Mouse (Mus musculus) T-helper 2 cell (primary cell): ENCODE results near the gene Rora.

ENCODE experiments used
- in situ Hi-C: fragments of 300-600 bp; cut with MboI, MseI; formaldehyde crosslinking; loops from one replicate; pipeline ENCODE4 v1.15.1; 2025; ENCODE audit warnings: high pct_unique_total_duplicates

The Rora gene

GRCm38 (mm10) chr9:69224841-69225240, 571.3 kb downstream of the Rora start:
- in situ Hi-C loops, result loop anchor here (25.0 kb wide), 1 partner anchor 512 kb away; no protein-coding TSS in a partner anchor

- in situ Hi-C loops, result no loop called here
These were observed 572.8 kb downstream of the Rora start for GRCm38 (mm10) chr9:69226424-69226823.

GRCm38 (mm10) chr9:69227806-69228205, 574.2 kb downstream of the Rora start:
- in situ Hi-C loops, result no loop called here

GRCm38 (mm10) chr9:69229935-69230334, 576.3 kb downstream of the Rora start:
- in situ Hi-C loops, result no loop called here

- in situ Hi-C loops, result no loop called here
These were observed 580.9 kb downstream of the Rora start for GRCm38 (mm10) chr9:69234526-69234925.

- in situ Hi-C loops, result no loop called here
These were observed 583.7 kb downstream of the Rora start for GRCm38 (mm10) chr9:69237316-69237715.

- in situ Hi-C loops, result no loop called here
These were observed 589.0 kb downstream of the Rora start for GRCm38 (mm10) chr9:69242538-69242937.

- in situ Hi-C loops, result no loop called here
These were observed 590.0 kb downstream of the Rora start for GRCm38 (mm10) chr9:69243626-69244025.

GRCm38 (mm10) chr9:69246225-69246624, 592.6 kb downstream of the Rora start:
- in situ Hi-C loops, result loop anchor here (5.0 kb wide), 1 partner anchor 89 kb away; no protein-coding TSS in a partner anchor

- in situ Hi-C loops, result loop anchor here (5.0 kb wide), 1 partner anchor 92 kb away; no protein-coding TSS in a partner anchor
These were observed 596.0 kb downstream of the Rora start for GRCm38 (mm10) chr9:69249586-69249985.

GRCm38 (mm10) chr9:69250326-69250725, 596.7 kb downstream of the Rora start:
- in situ Hi-C loops, result no loop called here

- in situ Hi-C loops, result no loop called here
These were observed 604.9 kb downstream of the Rora start for GRCm38 (mm10) chr9:69258506-69258905.

- in situ Hi-C loops, result no loop called here
These were observed 605.8 kb downstream of the Rora start for GRCm38 (mm10) chr9:69259382-69259781.

- in situ Hi-C loops, result no loop called here
These were observed 611.6 kb downstream of the Rora start for GRCm38 (mm10) chr9:69265151-69265550.

- in situ Hi-C loops, result no loop called here
These were observed 616.8 kb downstream of the Rora start for GRCm38 (mm10) chr9:69270374-69270773.

GRCm38 (mm10) chr9:69270931-69271330, 617.3 kb downstream of the Rora start:
- in situ Hi-C loops, result no loop called here

GRCm38 (mm10) chr9:69272884-69273283, 619.3 kb downstream of the Rora start:
- in situ Hi-C loops, result no loop called here

GRCm38 (mm10) chr9:69274766-69275485, 621.3 kb downstream of the Rora start:
- in situ Hi-C loops, result loop anchor here (25.0 kb wide), 1 partner anchor 1438 kb away; the partner anchor contains the start of genes C2cd4a and Vps13c

GRCm38 (mm10) chr9:69277256-69277655, 623.7 kb downstream of the Rora start:
- in situ Hi-C loops, result loop anchor here (25.0 kb wide), 1 partner anchor 1440 kb away; the partner anchor contains the start of genes C2cd4a and Vps13c

- in situ Hi-C loops, result loop anchor here (25.0 kb wide), 1 partner anchor 1448 kb away; the partner anchor contains the start of genes C2cd4a and Vps13c
These were observed 631.4 kb downstream of the Rora start for GRCm38 (mm10) chr9:69285011-69285410.

- in situ Hi-C loops, result loop anchor here (25.0 kb wide), 1 partner anchor 1451 kb away; the partner anchor contains the start of genes C2cd4a and Vps13c
These were observed 634.5 kb downstream of the Rora start for GRCm38 (mm10) chr9:69288113-69288512.

- in situ Hi-C loops, result loop anchor here (25.0 kb wide), 1 partner anchor 1451 kb away; the partner anchor contains the start of genes C2cd4a and Vps13c
These were observed 635.0 kb downstream of the Rora start for GRCm38 (mm10) chr9:69288586-69288985.
